19 mouse cellular contexts compared by ENCODE assay signal in the genomic region with DNA sequence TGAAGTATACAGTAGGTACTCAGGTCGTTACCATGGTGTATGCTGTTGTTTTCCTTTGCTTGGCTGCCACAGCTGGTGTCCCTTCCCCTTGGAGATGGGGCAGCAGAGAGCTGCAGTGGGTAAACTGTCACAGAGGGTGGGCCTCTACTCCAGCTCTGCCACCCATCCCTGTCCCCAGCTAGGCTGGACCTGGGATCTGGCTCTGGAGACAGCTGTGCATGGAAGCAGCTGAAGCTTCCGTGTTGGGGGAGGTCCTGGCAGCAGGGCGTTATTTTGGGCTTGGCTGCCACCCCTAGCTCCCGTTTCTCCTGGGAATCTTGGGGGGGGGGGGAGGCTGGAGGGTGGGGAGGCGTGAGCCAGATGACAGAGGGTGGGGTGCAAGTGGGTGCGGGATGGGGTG. TPM values are rescaled to one million over a fixed set of nuclear protein-coding genes. Genes with fewer than 3 reads are reported as not detected.
A peak's percentile ranks its signal among the peaks of the same experiment; 100 is the strongest.
DNase-seq lines count a peak whose midpoint lies in the region; ATAC-seq and TF ChIP-seq lines count a peak whose summit lies in the region.
"Had no signal": no experiment of that assay in that cellular context is flagged by ENCODE, and none has a peak within 500 bp of the region (broad histone marks: within the 10 kb centered on the region; RNA-seq: fewer than 3 reads in every experiment).

No protein-coding gene starts in this region.

- H3K4me1 ChIP-seq in heart, embryonic 16.5 days (ENCODE audit: control insufficient read depth, insufficient read depth, low read length) = peaks cover 52% of the 10 kb centered on the region
- peaks cover 11% of the 10 kb centered on the region; the same call in 1 of the 2 replicates for H3K4me1 ChIP-seq in lung, postnatal 0 days (ENCODE audit: insufficient read depth, low read depth, low read length)
- H3K4me1 ChIP-seq in lung, adult 2 months (ENCODE audit: control insufficient read depth, insufficient read depth, low read length) = peaks cover 16% of the 10 kb centered on the region
- peaks cover 10% of the 10 kb centered on the region; the same call in 1 of the 2 replicates for H3K4me1 ChIP-seq in intestine, postnatal 0 days (replicated peaks; ENCODE audit: control insufficient read depth, insufficient read depth, low read length)
- H3K4me1 ChIP-seq in olfactory bulb, adult 2 months (ENCODE audit: control insufficient read depth, insufficient read depth, low read length) = peaks cover 27% of the 10 kb centered on the region

- H3K36me3 ChIP-seq in heart, embryonic 16.5 days (ENCODE audit: control insufficient read depth, insufficient read depth) = peaks cover 16% of the 10 kb centered on the region
- peaks cover 13% of the 10 kb centered on the region; the same call in 1 of the 2 replicates for H3K36me3 ChIP-seq in lung, postnatal 0 days (ENCODE audit: insufficient read depth, low read length)
- H3K36me3 ChIP-seq in intestine, postnatal 0 days (ENCODE audit: control insufficient read depth, insufficient read depth) = peaks cover 39% of the 10 kb centered on the region
- H3K36me3 ChIP-seq: neural tube, embryonic 13.5 days had no signal

- no peak for DNase-seq in heart, adult 8-10 months (ENCODE audit: low spot score)
- DNase-seq in lung, postnatal 0 days (ENCODE audit: low spot score) = no peak
- no peak for DNase-seq in lung, adult 2 months
- DNase-seq in embryo, embryonic 9.5 days (ENCODE audit: extremely low spot score) = no peak
- DNase-seq in thymus, postnatal 25 days = no peak
- DNase-seq: cerebellum, adult 2 months; forebrain, postnatal 0 days; heart, postnatal 14 days; thymus, postnatal 4 days had no signal

- no peak overlapping the region for H3K9ac ChIP-seq in heart, embryonic 16.5 days (ENCODE audit: low read length)
- no peak overlapping the region for H3K9ac ChIP-seq in lung, postnatal 0 days (replicated peaks; ENCODE audit: low read depth)
- H3K9ac ChIP-seq in intestine, postnatal 0 days (ENCODE audit: low read depth, low read length) = no peak overlapping the region
- H3K9ac ChIP-seq: forebrain, postnatal 0 days; neural tube, embryonic 13.5 days had no signal

- no peaks in the 10 kb centered on the region for H3K27me3 ChIP-seq in heart, embryonic 16.5 days (ENCODE audit: control insufficient read depth, insufficient read depth, low read length)
- no peaks in the 10 kb centered on the region for H3K27me3 ChIP-seq in lung, postnatal 0 days (replicated peaks; ENCODE audit: insufficient read depth, low read length)
- no peaks in the 10 kb centered on the region for H3K27me3 ChIP-seq in intestine, postnatal 0 days (replicated peaks; ENCODE audit: control insufficient read depth, insufficient read depth, low read length)

- 40% methylated on average over 5 of the region's 6 CpGs for WGBS in heart, embryonic 16.5 days
- 54% methylated on average over 6 of the region's 6 CpGs for WGBS in lung, postnatal 0 days
- 55% methylated on average over 6 of the region's 6 CpGs for WGBS in lung, adult 2 months
- WGBS in intestine, postnatal 0 days = 57% methylated on average over 6 of the region's 6 CpGs
- 23% methylated on average over 6 of the region's 6 CpGs for WGBS in olfactory bulb, adult 2 months

- peak overlapping the region; percentile 47 for H3K27ac ChIP-seq in heart, embryonic 16.5 days (ENCODE audit: low read length)
- peak overlapping the region; percentile 2; the same call in 1 of the 2 replicates for H3K27ac ChIP-seq in lung, postnatal 0 days (ENCODE audit: low read length)
- H3K27ac ChIP-seq in intestine, postnatal 0 days (ENCODE audit: low read depth, low read length) = 0 out of 2 replicates have a peak overlapping the region, but pooled peaks have one; percentile 2
- H3K27ac ChIP-seq in olfactory bulb, adult 2 months (ENCODE audit: insufficient read depth, low read depth, low read length) = peak overlapping the region; percentile 26; the same call in 1 of the 2 replicates
- H3K27ac ChIP-seq: forebrain, embryonic 10.5 days; neural tube, embryonic 13.5 days had no signal

- no peak overlapping the region for H3K4me3 ChIP-seq in heart, embryonic 16.5 days (ENCODE audit: low read length)
- no peak overlapping the region for H3K4me3 ChIP-seq in lung, postnatal 0 days (ENCODE audit: low read depth, low read length)
- no peak overlapping the region for H3K4me3 ChIP-seq in lung, adult 2 months (replicated peaks; ENCODE audit: extremely low read depth, low read depth, low read length)
- H3K4me3 ChIP-seq in intestine, postnatal 0 days (ENCODE audit: low read depth, low read length) = no peak overlapping the region
- no peak overlapping the region for H3K4me3 ChIP-seq in olfactory bulb, adult 2 months (ENCODE audit: insufficient read depth, low read depth, low read length)
- H3K4me3 ChIP-seq: forebrain, embryonic 10.5 days; neural tube, embryonic 13.5 days had no signal

- no peak for TF ChIP-seq POLR2A in lung, adult 2 months (IDR thresholded peaks at IDR 0.05; ENCODE audit: borderline replicate concordance, extremely low read depth, low read depth, low read length)
- no peak for TF ChIP-seq POLR2A in olfactory bulb, adult 2 months (IDR thresholded peaks at IDR 0.05; ENCODE audit: insufficient read depth, low read depth, low read length)

- no peak for ATAC-seq in heart, embryonic 16.5 days (replicated peaks; ENCODE audit: extremely low read depth, insufficient read depth, low FRiP score)
- no peak for ATAC-seq in lung, postnatal 0 days
- no peak for ATAC-seq in intestine, postnatal 0 days
- ATAC-seq: forebrain, postnatal 0 days; hindbrain, embryonic 16.5 days had no signal

- TF ChIP-seq CTCF in lung, postnatal 0 days (IDR thresholded peaks at IDR 0.05) = no peak
- TF ChIP-seq CTCF in lung, adult 2 months (IDR thresholded peaks at IDR 0.05; ENCODE audit: insufficient read depth, low read length) = no peak
- TF ChIP-seq CTCF in intestine, postnatal 0 days (IDR thresholded peaks at IDR 0.05; ENCODE audit: low read depth) = no peak
- no peak for TF ChIP-seq CTCF in olfactory bulb, adult 2 months (IDR thresholded peaks at IDR 0.05; ENCODE audit: insufficient read depth, low read depth, low read length)

- TF ChIP-seq EP300 in lung, postnatal 0 days (IDR thresholded peaks at IDR 0.05) = no peak

- H3K4me2 ChIP-seq in heart, embryonic 16.5 days (ENCODE audit: low read depth, low read length) = no peak overlapping the region
- no peak overlapping the region for H3K4me2 ChIP-seq in lung, postnatal 0 days (replicated peaks; ENCODE audit: low read depth, low read length)
- no peak overlapping the region for H3K4me2 ChIP-seq in intestine, postnatal 0 days (replicated peaks; ENCODE audit: low read depth)
- H3K4me2 ChIP-seq: neural tube, embryonic 13.5 days had no signal

- H3K9me3 ChIP-seq in heart, embryonic 16.5 days (replicated peaks; ENCODE audit: control insufficient read depth, low read length) = no peaks in the 10 kb centered on the region
- no peaks in the 10 kb centered on the region for H3K9me3 ChIP-seq in lung, postnatal 0 days (ENCODE audit: low read length)
- no peaks in the 10 kb centered on the region for H3K9me3 ChIP-seq in intestine, postnatal 0 days (ENCODE audit: control insufficient read depth)
- H3K9me3 ChIP-seq: forebrain, embryonic 10.5 days; neural tube, embryonic 13.5 days had no signal

RNA-seq across cellular contexts. Expression of a gene that starts 6.0 kb away (rescaled TPM):
- 34.1 and 41.9 TPM in 2 replicates for polyA plus RNA-seq in heart, embryonic 16.5 days (2015; fragmentation: Nextera tagmentation; extraction: Ambion mirVana)
- 1 to 10 TPM; 5.4 to 9.1 (median 8.0) TPM for total RNA-seq in heart, adult 8-10 months (2022)
- polyA plus RNA-seq in lung, postnatal 0 days (2015; fragmentation: Nextera tagmentation; extraction: Ambion mirVana) = 21.2 and 23.6 TPM in 2 replicates
- polyA plus RNA-seq in lung, adult 2 months (2012; rRNA removed) = 31.7 and 33.8 TPM in 2 replicates
- 19.4 and 20.7 TPM in 2 replicates for polyA plus RNA-seq in intestine, postnatal 0 days (2015; fragmentation: Nextera tagmentation; extraction: Ambion mirVana)
- polyA plus RNA-seq in olfactory bulb, adult 2 months (2012; ENCODE audit: insufficient read depth, insufficient read length, low replicate concordance, missing spikeins) = not detected in 2 replicates
- total RNA-seq: common myeloid progenitor, adult 5-6 weeks; megakaryocyte-erythroid progenitor cell, adult 5-6 weeks had no signal

RNA-seq across cellular contexts. Expression of a gene that starts 18.0 kb away (rescaled TPM):
- polyA plus RNA-seq in heart, embryonic 16.5 days (2015; fragmentation: Nextera tagmentation; extraction: Ambion mirVana) = 18.0 and 19.0 TPM in 2 replicates
- 1 to 10 TPM; 8.2 to 9.6 (median 8.9) TPM for total RNA-seq in heart, adult 8-10 months (2022)
- 8.0 and 8.6 TPM in 2 replicates for polyA plus RNA-seq in lung, postnatal 0 days (2015; fragmentation: Nextera tagmentation; extraction: Ambion mirVana)
- 26.6 and 28.1 TPM in 2 replicates for polyA plus RNA-seq in lung, adult 2 months (2012; rRNA removed)
- polyA plus RNA-seq in intestine, postnatal 0 days (2015; fragmentation: Nextera tagmentation; extraction: Ambion mirVana) = 14.7 and 15.1 TPM in 2 replicates
- polyA plus RNA-seq in olfactory bulb, adult 2 months (2012; ENCODE audit: insufficient read depth, insufficient read length, low replicate concordance, missing spikeins) = not detected in 2 replicates

RNA-seq across cellular contexts. Expression of a gene that starts 20.5 kb away (rescaled TPM):
- 100 and 115 TPM in 2 replicates for polyA plus RNA-seq in heart, embryonic 16.5 days (2015; fragmentation: Nextera tagmentation; extraction: Ambion mirVana)
- total RNA-seq in heart, adult 8-10 months (2022) = 10 to 100 TPM; 66.9 to 78.4 (median 71.0) TPM
- polyA plus RNA-seq in lung, postnatal 0 days (2015; fragmentation: Nextera tagmentation; extraction: Ambion mirVana) = 86.1 and 96.0 TPM in 2 replicates
- polyA plus RNA-seq in lung, adult 2 months (2012; rRNA removed) = 44.8 and 58.0 TPM in 2 replicates
- polyA plus RNA-seq in intestine, postnatal 0 days (2015; fragmentation: Nextera tagmentation; extraction: Ambion mirVana) = 264 and 265 TPM in 2 replicates
- polyA plus RNA-seq in olfactory bulb, adult 2 months (2012; ENCODE audit: insufficient read depth, insufficient read length, low replicate concordance, missing spikeins) = not detected in 2 replicates

RNA-seq across cellular contexts. Expression of a gene that starts 27.9 kb away (rescaled TPM):
- polyA plus RNA-seq in heart, embryonic 16.5 days (2015; fragmentation: Nextera tagmentation; extraction: Ambion mirVana) = 1.9 and 4.3 TPM in 2 replicates
- under 1 TPM in 1 of 4 experiments, not detected in 3; 0.19 TPM for total RNA-seq in heart, adult 8-10 months (2022)
- polyA plus RNA-seq in lung, postnatal 0 days (2015; fragmentation: Nextera tagmentation; extraction: Ambion mirVana) = 30.7 and 33.1 TPM in 2 replicates
- 48.0 and 48.9 TPM in 2 replicates for polyA plus RNA-seq in lung, adult 2 months (2012; rRNA removed)
- polyA plus RNA-seq in intestine, postnatal 0 days (2015; fragmentation: Nextera tagmentation; extraction: Ambion mirVana) = 50.2 and 50.7 TPM in 2 replicates
- not detected in 2 replicates for polyA plus RNA-seq in olfactory bulb, adult 2 months (2012; ENCODE audit: insufficient read depth, insufficient read length, low replicate concordance, missing spikeins)
- total RNA-seq: common myeloid progenitor, adult 5-6 weeks had no signal

RNA-seq across cellular contexts. Expression of a gene that starts 32.0 kb away (rescaled TPM):
- polyA plus RNA-seq in heart, embryonic 16.5 days (2015; fragmentation: Nextera tagmentation; extraction: Ambion mirVana) = 0.37 and 0.39 TPM in 2 replicates
- 1 to 10 TPM in 3 of 4 experiments, not detected in 1; 1.2 to 1.6 (median 1.4) TPM for total RNA-seq in heart, adult 8-10 months (2022)
- 0.12 TPM in 1 of 2 replicates, not detected in the other for polyA plus RNA-seq in lung, postnatal 0 days (2015; fragmentation: Nextera tagmentation; extraction: Ambion mirVana)
- 2.0 and 3.5 TPM in 2 replicates for polyA plus RNA-seq in lung, adult 2 months (2012; rRNA removed)
- polyA plus RNA-seq in intestine, postnatal 0 days (2015; fragmentation: Nextera tagmentation; extraction: Ambion mirVana) = not detected in 2 replicates
- not detected in 2 replicates for polyA plus RNA-seq in olfactory bulb, adult 2 months (2012; ENCODE audit: insufficient read depth, insufficient read length, low replicate concordance, missing spikeins)
- total RNA-seq: common myeloid progenitor, adult 5-6 weeks; megakaryocyte-erythroid progenitor cell, adult 5-6 weeks; monocyte, adult 5-6 weeks had no signal
- polyA plus RNA-seq: forebrain, embryonic 10.5 days; small intestine, adult 2 months had no signal

Comparison
In these comparisons a context has a peak if more than half of its experiments do, and no peak if none do; other contexts are left out.
1. RNA of a gene that starts 6.0 kb away (polyA plus RNA-seq): 34.1 to 41.9 TPM in heart, embryonic 16.5 days, 31.7 to 33.8 TPM in lung, adult 2 months, 21.2 to 23.6 TPM in lung, postnatal 0 days and 19.4 to 20.7 TPM in intestine, postnatal 0 days; not detected in olfactory bulb, adult 2 months; every median in the first group is over 10 times any median in the second.
2. RNA of a gene that starts 20.5 kb away (polyA plus RNA-seq): 264 to 265 TPM in intestine, postnatal 0 days, 100 to 115 TPM in heart, embryonic 16.5 days, 86.1 to 96.0 TPM in lung, postnatal 0 days and 44.8 to 58.0 TPM in lung, adult 2 months; not detected in olfactory bulb, adult 2 months; every median in the first group is over 10 times any median in the second.
3. Peak in every context shown above with its lines, with median percentiles within 50 percentile points of each other: H3K27ac ChIP-seq.